Mouse (Mus musculus): ENCODE data around the gene Six5. TPM values are rescaled to one million over a fixed set of nuclear protein-coding genes. Genes with fewer than 3 reads are reported as not detected.

Six5 gene
- total and polyA plus RNA-seq, 3 experiments, result 7.1 to 26.0 (median 8.2) TPM

- no peaks in the 10 kb centered on the region for H3K4me1 ChIP-seq (ENCODE audit: control insufficient read depth, insufficient read depth, low read length)
- DNase-seq, result no peak
- intact Hi-C loops (cut with DNase I), result no loop called here
- H3K4me3 ChIP-seq, result no peak overlapping the region
- no peaks in the 10 kb centered on the region for H3K36me3 ChIP-seq (ENCODE audit: control insufficient read depth, insufficient read depth, low read length)
- no peaks in the 10 kb centered on the region for H3K27me3 ChIP-seq (ENCODE audit: control insufficient read depth, insufficient read depth, low read length)
- WGBS, result 77% methylated on average over 10 of the region's 10 CpGs
- H3K9ac ChIP-seq (ENCODE audit: low read depth, low read length), result no peak overlapping the region
- TF ChIP-seq POLR2A (IDR thresholded peaks at IDR 0.05; ENCODE audit: insufficient read depth, low read depth, low read length) (no peak), EP300 (IDR thresholded peaks at IDR 0.05; ENCODE audit: insufficient read depth, low read depth, low read length) (no peak), CTCF (IDR thresholded peaks at IDR 0.05) (no peak)
- no peak overlapping the region for H3K27ac ChIP-seq
- H3K79me2 ChIP-seq (replicated peaks; ENCODE audit: control insufficient read depth, insufficient read depth, low read length), result no peaks in the 10 kb centered on the region
Measured at GRCm38 (mm10) chr7:19057405-19057804, 37.0 kb upstream of the Six5 start.

- DNase-seq, result no peak
- intact Hi-C loops (cut with DNase I), result no loop called here
Measured at GRCm38 (mm10) chr7:19065896-19066295, 28.5 kb upstream of the Six5 start.

GRCm38 (mm10) chr7:19067063-19067462 lies 27.3 kb upstream of the Six5 start:
- no peak for DNase-seq
- WGBS, result 42% methylated on average over 14 of the region's 14 CpGs
- H3K27me3 ChIP-seq (ENCODE audit: control insufficient read depth, insufficient read depth, low read length), result peaks cover 10% of the 10 kb centered on the region
- no peaks in the 10 kb centered on the region for H3K79me2 ChIP-seq (replicated peaks; ENCODE audit: control insufficient read depth, insufficient read depth, low read length)
- intact Hi-C loops (cut with DNase I), result no loop called here
- no peak overlapping the region for H3K9ac ChIP-seq (ENCODE audit: low read depth, low read length)
- no peak overlapping the region for H3K4me3 ChIP-seq
- no peaks in the 10 kb centered on the region for H3K4me1 ChIP-seq (ENCODE audit: control insufficient read depth, insufficient read depth, low read length)
- no peaks in the 10 kb centered on the region for H3K36me3 ChIP-seq (ENCODE audit: control insufficient read depth, insufficient read depth, low read length)
- no peak for TF ChIP-seq EP300 (IDR thresholded peaks at IDR 0.05; ENCODE audit: insufficient read depth, low read depth, low read length)
- H3K27ac ChIP-seq, result no peak overlapping the region

More at GRCm38 (mm10) chr7:19065896-19066295, 28.5 kb upstream of the Six5 start:
- Histone ChIP-seq H3K27ac (no peak overlapping the region), H3K4me1 (ENCODE audit: control insufficient read depth, insufficient read depth, low read length) (no peaks in the 10 kb centered on the region), H3K79me2 (replicated peaks; ENCODE audit: control insufficient read depth, insufficient read depth, low read length) (no peaks in the 10 kb centered on the region), H3K4me3 (no peak overlapping the region), H3K36me3 (ENCODE audit: control insufficient read depth, insufficient read depth, low read length) (no peaks in the 10 kb centered on the region), H3K27me3 (ENCODE audit: control insufficient read depth, insufficient read depth, low read length) (peaks cover 10% of the 10 kb centered on the region), H3K9ac (ENCODE audit: low read depth, low read length) (no peak overlapping the region)
- 45% methylated on average over 13 of the region's 13 CpGs for WGBS
- TF ChIP-seq CTCF (IDR thresholded peaks at IDR 0.05), result no peak
- no peak for TF ChIP-seq POLR2A (IDR thresholded peaks at IDR 0.05; ENCODE audit: insufficient read depth, low read depth, low read length)
- no peak for TF ChIP-seq EP300 (IDR thresholded peaks at IDR 0.05; ENCODE audit: insufficient read depth, low read depth, low read length)

- no peak overlapping the region for H3K4me3 ChIP-seq
- no peaks in the 10 kb centered on the region for H3K79me2 ChIP-seq (replicated peaks; ENCODE audit: control insufficient read depth, insufficient read depth, low read length)
- H3K27me3 ChIP-seq (ENCODE audit: control insufficient read depth, insufficient read depth, low read length), result peaks cover 10% of the 10 kb centered on the region
- no peak overlapping the region for H3K9ac ChIP-seq (ENCODE audit: low read depth, low read length)
- TF ChIP-seq CTCF (IDR thresholded peaks at IDR 0.05) (no peak), EP300 (IDR thresholded peaks at IDR 0.05; ENCODE audit: insufficient read depth, low read depth, low read length) (no peak), POLR2A (IDR thresholded peaks at IDR 0.05; ENCODE audit: insufficient read depth, low read depth, low read length) (no peak)
- no peaks in the 10 kb centered on the region for H3K4me1 ChIP-seq (ENCODE audit: control insufficient read depth, insufficient read depth, low read length)
- WGBS, result 57% methylated on average over 13 of the region's 14 CpGs
- no peak for DNase-seq
- H3K27ac ChIP-seq, result no peak overlapping the region
- no peaks in the 10 kb centered on the region for H3K36me3 ChIP-seq (ENCODE audit: control insufficient read depth, insufficient read depth, low read length)
- intact Hi-C loops (cut with DNase I), result loop anchor here (1.0 kb wide), 2 partner anchors 20 to 25 kb away; no protein-coding TSS in a partner anchor
Measured at GRCm38 (mm10) chr7:19067935-19068334, 26.5 kb upstream of the Six5 start.

- intact Hi-C loops (cut with DNase I), result loop anchor here (1.0 kb wide), 2 partner anchors 20 to 25 kb away; no protein-coding TSS in a partner anchor
- no peak overlapping the region for H3K4me3 ChIP-seq
- DNase-seq, result peak; percentile 60 to 84
Measured at GRCm38 (mm10) chr7:19068707-19069106, 25.7 kb upstream of the Six5 start.

GRCm38 (mm10) chr7:19069500-19069899 lies 24.9 kb upstream of the Six5 start:
- no peak overlapping the region for H3K4me3 ChIP-seq
- H3K9ac ChIP-seq (ENCODE audit: low read depth, low read length), result no peak overlapping the region
- no peak overlapping the region for H3K27ac ChIP-seq
- no peak for TF ChIP-seq EP300 (IDR thresholded peaks at IDR 0.05; ENCODE audit: insufficient read depth, low read depth, low read length)
- peak; percentile 67 for TF ChIP-seq CTCF (IDR thresholded peaks at IDR 0.05)
- TF ChIP-seq POLR2A (IDR thresholded peaks at IDR 0.05; ENCODE audit: insufficient read depth, low read depth, low read length), result no peak
- no peaks in the 10 kb centered on the region for H3K4me1 ChIP-seq (ENCODE audit: control insufficient read depth, insufficient read depth, low read length)
- WGBS, result 51% methylated on average over 3 of the region's 3 CpGs
- no peaks in the 10 kb centered on the region for H3K36me3 ChIP-seq (ENCODE audit: control insufficient read depth, insufficient read depth, low read length)
- H3K79me2 ChIP-seq (replicated peaks; ENCODE audit: control insufficient read depth, insufficient read depth, low read length), result no peaks in the 10 kb centered on the region
- intact Hi-C loops (cut with DNase I), result no loop called here
- H3K27me3 ChIP-seq (ENCODE audit: control insufficient read depth, insufficient read depth, low read length), result peaks cover 10% of the 10 kb centered on the region
- DNase-seq, result no peak

More at GRCm38 (mm10) chr7:19068707-19069106, 25.7 kb upstream of the Six5 start:
- H3K9ac ChIP-seq (ENCODE audit: low read depth, low read length), result no peak overlapping the region
- 0% methylated on average over 2 of the region's 2 CpGs for WGBS
- TF ChIP-seq EP300 (IDR thresholded peaks at IDR 0.05; ENCODE audit: insufficient read depth, low read depth, low read length) (0 out of 2 replicates have a peak, but pooled peaks have one; percentile 32), POLR2A (IDR thresholded peaks at IDR 0.05; ENCODE audit: insufficient read depth, low read depth, low read length) (no peak), CTCF (IDR thresholded peaks at IDR 0.05) (peak; percentile 85)
- no peaks in the 10 kb centered on the region for H3K79me2 ChIP-seq (replicated peaks; ENCODE audit: control insufficient read depth, insufficient read depth, low read length)
- peaks cover 10% of the 10 kb centered on the region for H3K27me3 ChIP-seq (ENCODE audit: control insufficient read depth, insufficient read depth, low read length)
- H3K4me1 ChIP-seq (ENCODE audit: control insufficient read depth, insufficient read depth, low read length), result no peaks in the 10 kb centered on the region
- no peaks in the 10 kb centered on the region for H3K36me3 ChIP-seq (ENCODE audit: control insufficient read depth, insufficient read depth, low read length)
- H3K27ac ChIP-seq, result no peak overlapping the region
